Mouse (Mus musculus) MEL (cell line): Measurements from ENCODE around the gene Tmem132d. TPM values are rescaled to one million over a fixed set of nuclear protein-coding genes. Genes with fewer than 3 reads are reported as not detected.

ENCODE experiments used
- DNase-seq: peaks from one replicate; pipeline ENCODE4 v3.0.0; 2011; ENCODE audit warnings: low read depth, low spot score
- H3K27ac ChIP-seq: 2 replicates; pipeline ENCODE4 v1.5.1; 2012; ENCODE audit warnings: low read depth, mild to moderate bottlenecking, control low read depth, low read length, moderate library complexity; ENCODE audit not compliant: control insufficient read depth
- H3K27me3 ChIP-seq, 2 experiments: fragments of 150-350 bp in 1 of 2; sonication (generic) in 1 of 2; 2 replicates each; pipeline ENCODE4 v1.6.1; 2012; ENCODE audit warnings: low read length in 2 of 2, mild to moderate bottlenecking in 2 of 2, improper control_type of control experiment in 1 of 2, moderate library complexity in 1 of 2; ENCODE audit not compliant: insufficient read depth in 2 of 2, control insufficient read depth in 1 of 2
- H3K36me3 ChIP-seq, 2 experiments: 2 replicates each; pipeline ENCODE4 v1.6.1; 2012 to 2014; ENCODE audit warnings: low read length in 2 of 2, improper control_type of control experiment in 1 of 2, inconsistent platforms in 1 of 2, mild to moderate bottlenecking in 1 of 2; ENCODE audit not compliant: insufficient read depth in 2 of 2, control insufficient read depth in 1 of 2
- H3K4me1 ChIP-seq, 2 experiments: fragments of 150-350 bp in 1 of 2; sonication (generic) in 1 of 2; 2 replicates each; pipeline ENCODE4 v1.6.1; 2012; ENCODE audit warnings: low read length in 2 of 2, improper control_type of control experiment in 1 of 2, mild to moderate bottlenecking in 1 of 2; ENCODE audit not compliant: insufficient read depth in 2 of 2, control insufficient read depth in 1 of 2
- H3K4me3 ChIP-seq, 2 experiments: fragments of 150-350 bp in 1 of 2; sonication (generic) in 1 of 2; 2 replicates each; pipeline ENCODE4 v1.5.1; 2012; ENCODE audit warnings: low read depth in 2 of 2, low read length in 2 of 2, mild to moderate bottlenecking in 2 of 2, moderate library complexity in 2 of 2, control low read depth in 1 of 2, improper control_type of control experiment in 1 of 2; ENCODE audit not compliant: control insufficient read depth in 1 of 2, insufficient read depth in 1 of 2
- H3K79me2 ChIP-seq: 2 replicates; pipeline ENCODE4 v1.6.1; 2012; ENCODE audit warnings: mild to moderate bottlenecking, low read length, moderate library complexity; ENCODE audit not compliant: control insufficient read depth, poor library complexity, insufficient read depth
- H3K9ac ChIP-seq: 2 replicates; pipeline ENCODE4 v1.6.1; 2012; ENCODE audit warnings: low read depth, mild to moderate bottlenecking, control low read depth, low read length, moderate library complexity; ENCODE audit not compliant: control insufficient read depth, poor library complexity, severe bottlenecking
- H3K9me3 ChIP-seq: fragments of 150-350 bp; sonication (generic); replicated peaks from 2 replicates; pipeline ENCODE4 v1.6.1; 2012; ENCODE audit warnings: mild to moderate bottlenecking, low read length, improper control_type of control experiment, moderate library complexity; ENCODE audit not compliant: insufficient read depth
- CTCF ChIP-seq, 3 experiments: IDR thresholded peaks in 2 of 3; conservative IDR thresholded peaks in 1 of 3; 2 replicates each; pipeline ENCODE4 v1.5.1; 2011 to 2012; ENCODE audit warnings: low read length in 3 of 3, low read depth in 2 of 3, mild to moderate bottlenecking in 2 of 3, improper control_type of control experiment in 1 of 3, inconsistent platforms in 1 of 3, mixed read lengths in 1 of 3, moderate library complexity in 1 of 3; ENCODE audit not compliant: control insufficient read depth in 1 of 3, insufficient read depth in 1 of 3, poor library complexity in 1 of 3, severe bottlenecking in 1 of 3
- ELF1 ChIP-seq: IDR thresholded peaks from 2 replicates; pipeline ENCODE4 v1.6.1; 2014; ENCODE audit warnings: low read depth, mild to moderate bottlenecking, inconsistent platforms, low read length, improper control_type of control experiment, moderate library complexity
- EP300 ChIP-seq, 2 experiments: IDR thresholded peaks; 2 replicates each; pipeline ENCODE4 v1.6.1; 2011; ENCODE audit warnings: improper control_type of control experiment in 2 of 2, low read length in 2 of 2, low read depth in 1 of 2, mild to moderate bottlenecking in 1 of 2
- ETS1 ChIP-seq: IDR thresholded peaks from 2 replicates; pipeline ENCODE4 v1.6.1; 2012; ENCODE audit warnings: low read depth, mild to moderate bottlenecking, inconsistent platforms, low read length, improper control_type of control experiment, moderate library complexity
- GATA1 ChIP-seq: IDR thresholded peaks from 2 replicates; pipeline ENCODE4 v1.6.1; 2011; ENCODE audit warnings: low read depth, low read length, improper control_type of control experiment
- HCFC1 ChIP-seq: IDR thresholded peaks from 2 replicates; pipeline ENCODE4 v1.6.1; 2012; ENCODE audit warnings: low read depth, mild to moderate bottlenecking, inconsistent platforms, low read length, improper control_type of control experiment, moderate library complexity
- MEF2A ChIP-seq: IDR thresholded peaks from 2 replicates; pipeline ENCODE4 v1.6.1; 2014; ENCODE audit warnings: low read depth, mild to moderate bottlenecking, inconsistent platforms, low read length, improper control_type of control experiment; ENCODE audit not compliant: poor library complexity, insufficient replicate concordance, severe bottlenecking; ENCODE audit errors: extremely low read depth
- MXI1 ChIP-seq: IDR thresholded peaks from 2 replicates; pipeline ENCODE4 v1.6.1; 2011; ENCODE audit warnings: mild to moderate bottlenecking, low read depth, low read length, improper control_type of control experiment
- RAD21 ChIP-seq: IDR thresholded peaks from 2 replicates; pipeline ENCODE4 v1.6.1; 2011; ENCODE audit warnings: mild to moderate bottlenecking, low read depth, low read length, improper control_type of control experiment
- SIN3A ChIP-seq: IDR thresholded peaks from 2 replicates; pipeline ENCODE4 v1.6.1; 2012; ENCODE audit warnings: low read length, improper control_type of control experiment, inconsistent platforms
- TAL1 ChIP-seq: IDR thresholded peaks from 2 replicates; pipeline ENCODE4 v1.6.1; 2012; ENCODE audit warnings: mild to moderate bottlenecking, inconsistent platforms, low read length, moderate library complexity, mixed read lengths
- TCF12 ChIP-seq: IDR thresholded peaks from 2 replicates; pipeline ENCODE4 v1.6.1; 2014; ENCODE audit warnings: low read depth, mild to moderate bottlenecking, inconsistent platforms, low read length, improper control_type of control experiment, moderate library complexity
- USF2 ChIP-seq, 2 experiments: IDR thresholded peaks; 2 replicates each; pipeline ENCODE4 v1.6.1; 2011 to 2012; ENCODE audit warnings: improper control_type of control experiment in 2 of 2, low read length in 2 of 2, borderline replicate concordance in 1 of 2, inconsistent platforms in 1 of 2, low read depth in 1 of 2, mild to moderate bottlenecking in 1 of 2; ENCODE audit not compliant: insufficient read depth in 1 of 2
- ZKSCAN1 ChIP-seq: IDR thresholded peaks from 2 replicates; pipeline ENCODE4 v1.6.1; 2012; ENCODE audit warnings: low read depth, mild to moderate bottlenecking, inconsistent platforms, low read length, improper control_type of control experiment, moderate library complexity
- ZMIZ1 ChIP-seq: IDR thresholded peaks from 2 replicates; pipeline ENCODE4 v1.6.1; 2012; ENCODE audit warnings: low read depth, mild to moderate bottlenecking, inconsistent platforms, low read length, improper control_type of control experiment, moderate library complexity
- ZNF384 ChIP-seq: IDR thresholded peaks from 2 replicates; pipeline ENCODE4 v1.6.1; 2012; ENCODE audit warnings: low read depth, mild to moderate bottlenecking, inconsistent platforms, low read length, improper control_type of control experiment
- polyA plus RNA-seq, 2 experiments: library from polyadenylated mRNA; stranded (reverse) in 1 of 2; unstranded in 1 of 2; fragments of >175 nt in 1 of 2; fragments of >200 nt in 1 of 2; gene quantifications; 2 replicates each; pipeline versions ENCODE4 v1.2.1 to v1.2.4; 2012; ENCODE audit warnings: low replicate concordance in 2 of 2, low read depth in 1 of 2; ENCODE audit not compliant: insufficient read length in 2 of 2, insufficient read depth in 1 of 2, missing spikeins in 1 of 2
- total RNA-seq: library from RNA; depleted of rRNA; stranded (reverse); fragments of 300-350 nt; gene quantifications from 2 replicates; pipeline ENCODE4 v1.2.3, GENCODE M21; 2012

The Tmem132d gene
- total and polyA plus RNA-seq, 3 experiments = not detected

- Histone ChIP-seq H3K9ac (no peak overlapping the region), H3K4me3 (no peak overlapping the region)
- TF ChIP-seq SIN3A (no peak), ELF1 (no peak)
These were observed 188.7 kb downstream of the Tmem132d start for GRCm38 (mm10) chr5:128244219-128244618.

GRCm38 (mm10) chr5:128236638-128237335 is 196.1 kb downstream of the Tmem132d start:
- no peak overlapping the region for H3K27ac ChIP-seq
- H3K79me2 ChIP-seq = no peaks in the 10 kb centered on the region
- no peak overlapping the region for H3K9ac ChIP-seq
- TF ChIP-seq ZKSCAN1 (no peak), USF2 (IDR thresholded peaks at IDR 0.05; ENCODE audit: borderline replicate concordance in 1 of 2, insufficient read depth in 1 of 2, low read depth in 1 of 2, low read length in 2 of 2) (no peak), ZNF384 (no peak), CTCF (IDR thresholded peaks at IDR 0.05 in 2 of 3, conservative IDR thresholded peaks at IDR 0.05 in 1 of 3; ENCODE audit: control insufficient read depth in 1 of 3, insufficient read depth in 1 of 3, low read depth in 2 of 3, low read length in 3 of 3, poor library complexity in 1 of 3, severe bottlenecking in 1 of 3) (no peak), HCFC1 (no peak)
- H3K36me3 ChIP-seq = no peaks in the 10 kb centered on the region
- H3K9me3 ChIP-seq = no peaks in the 10 kb centered on the region
- no peaks in the 10 kb centered on the region for H3K4me1 ChIP-seq
- no peaks in the 10 kb centered on the region for H3K27me3 ChIP-seq
- no peak for DNase-seq
- no peak overlapping the region for H3K4me3 ChIP-seq

More at GRCm38 (mm10) chr5:128244219-128244618, 188.7 kb downstream of the Tmem132d start:
- H3K27me3 ChIP-seq = no peaks in the 10 kb centered on the region
- H3K27ac ChIP-seq = no peak overlapping the region
- no peaks in the 10 kb centered on the region for H3K9me3 ChIP-seq
- no peaks in the 10 kb centered on the region for H3K4me1 ChIP-seq
- no peak for DNase-seq
- H3K36me3 ChIP-seq = no peaks in the 10 kb centered on the region
- H3K79me2 ChIP-seq = no peaks in the 10 kb centered on the region

DNA sequence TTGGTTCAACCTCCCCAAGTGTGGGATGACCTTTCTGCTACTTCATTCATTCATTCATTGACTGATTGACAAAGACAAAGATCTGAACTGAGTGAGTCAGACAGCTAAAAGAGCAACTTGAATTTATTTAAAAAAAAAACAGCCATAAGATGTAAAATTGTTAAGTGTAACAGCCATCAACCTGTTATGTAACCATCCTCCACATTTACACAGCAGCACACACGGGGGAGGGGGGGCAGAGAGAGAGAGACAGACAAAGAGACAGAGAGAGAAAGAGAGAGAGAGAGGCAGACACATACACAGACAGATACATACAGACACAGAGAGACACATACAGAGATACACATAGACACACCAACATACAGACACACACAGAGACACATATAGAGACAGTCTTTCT is 197.3 kb downstream of the Tmem132d start:
- no peak for TF ChIP-seq RAD21
- TF ChIP-seq ETS1 = no peak
- no peak for TF ChIP-seq GATA1
- TF ChIP-seq MXI1 = no peak
- no peak for TF ChIP-seq EP300 (IDR thresholded peaks at IDR 0.05; ENCODE audit: low read depth in 1 of 2, low read length in 2 of 2)
- no peak for TF ChIP-seq ZNF384
- TF ChIP-seq MEF2A = no peak
- no peak for TF ChIP-seq TCF12
- TF ChIP-seq ZMIZ1 = no peak
- no peak for TF ChIP-seq TAL1
- no peak for DNase-seq

More for the DNA sequence above, 197.3 kb downstream of the Tmem132d start:
- Histone ChIP-seq H3K36me3 (no peaks in the 10 kb centered on the region), H3K9me3 (no peaks in the 10 kb centered on the region), H3K9ac (no peak overlapping the region), H3K27me3 (no peaks in the 10 kb centered on the region), H3K4me1 (no peaks in the 10 kb centered on the region), H3K4me3 (no peak overlapping the region), H3K79me2 (no peaks in the 10 kb centered on the region), H3K27ac (no peak overlapping the region)
